Mouse (Mus musculus): ENCODE results near the gene Sptlc2. TPM values are rescaled to one million over a fixed set of nuclear protein-coding genes. Genes with fewer than 3 reads are reported as not detected.

Sptlc2 gene
- polyA plus RNA-seq, 1 experiment, result 44.7 TPM

GRCm38 (mm10) chr12:87368092-87368491 is 20.1 kb downstream of the Sptlc2 start:
- Histone ChIP-seq H3K36me3 (ENCODE audit: control insufficient read depth, insufficient read depth) (peaks cover 44% of the 10 kb centered on the region), H3K79me2 (ENCODE audit: control insufficient read depth, insufficient read depth) (peaks cover 41% of the 10 kb centered on the region), H3ac (ENCODE audit: control insufficient read depth, insufficient read length, low read depth) (no peak overlapping the region), H3K79me3 (ENCODE audit: low read depth) (peaks cover 17% of the 10 kb centered on the region), H3K4me3 (ENCODE audit: insufficient read depth, poor library complexity, severe bottlenecking) (no peak overlapping the region), H3K27me3 (ENCODE audit: control insufficient read depth, insufficient read depth, insufficient read length) (no peaks in the 10 kb centered on the region)
- TF ChIP-seq USF1 (IDR thresholded peaks at IDR 0.05; ENCODE audit: low read depth), result no peak
- TF ChIP-seq CTCF (IDR thresholded peaks at IDR 0.05; ENCODE audit: control insufficient read depth, insufficient read depth, insufficient read length), result no peak
- TF ChIP-seq FOSL1 (IDR thresholded peaks at IDR 0.05; ENCODE audit: insufficient read depth, low read length, poor library complexity, severe bottlenecking), result no peak
- no peak for TF ChIP-seq MAX (IDR thresholded peaks at IDR 0.05)
- no peak for TF ChIP-seq MYOD1 (IDR thresholded peaks at IDR 0.05; ENCODE audit: control insufficient read depth, insufficient read length, low read depth)
- TF ChIP-seq MYOG (IDR thresholded peaks at IDR 0.05; ENCODE audit: control insufficient read depth, extremely low read depth, insufficient read length), result no peak
- TF ChIP-seq CEBPB (IDR thresholded peaks at IDR 0.05; ENCODE audit: low read depth), result no peak

- peaks cover 36% of the 10 kb centered on the region for H3K79me2 ChIP-seq (ENCODE audit: control insufficient read depth, insufficient read depth)
- H3K4me3 ChIP-seq (ENCODE audit: insufficient read depth, poor library complexity, severe bottlenecking), result no peak overlapping the region
- H3ac ChIP-seq (ENCODE audit: control insufficient read depth, insufficient read length, low read depth), result no peak overlapping the region
- TF ChIP-seq MAX (IDR thresholded peaks at IDR 0.05) (no peak), MYOG (IDR thresholded peaks at IDR 0.05; ENCODE audit: control insufficient read depth, extremely low read depth, insufficient read length) (no peak)
- peaks cover 10% of the 10 kb centered on the region for H3K79me3 ChIP-seq (ENCODE audit: low read depth)
- peaks cover 61% of the 10 kb centered on the region for H3K36me3 ChIP-seq (ENCODE audit: control insufficient read depth, insufficient read depth)
- no peaks in the 10 kb centered on the region for H3K27me3 ChIP-seq (ENCODE audit: control insufficient read depth, insufficient read depth, insufficient read length)
Observed at GRCm38 (mm10) chr12:87365676-87366075, 22.5 kb downstream of the Sptlc2 start.

GRCm38 (mm10) chr12:87362111-87362510 is 26.0 kb downstream of the Sptlc2 start:
- Histone ChIP-seq H3ac (ENCODE audit: control insufficient read depth, insufficient read length, low read depth) (no peak overlapping the region), H3K79me2 (ENCODE audit: control insufficient read depth, insufficient read depth) (peaks cover 41% of the 10 kb centered on the region), H3K79me3 (ENCODE audit: low read depth) (peaks cover 5% of the 10 kb centered on the region), H3K36me3 (ENCODE audit: control insufficient read depth, insufficient read depth) (peaks cover 48% of the 10 kb centered on the region), H3K27me3 (ENCODE audit: control insufficient read depth, insufficient read depth, insufficient read length) (no peaks in the 10 kb centered on the region), H3K4me3 (ENCODE audit: insufficient read depth, poor library complexity, severe bottlenecking) (no peak overlapping the region)
- no peak for TF ChIP-seq MYOD1 (IDR thresholded peaks at IDR 0.05; ENCODE audit: control insufficient read depth, insufficient read length, low read depth)
- no peak for TF ChIP-seq USF1 (IDR thresholded peaks at IDR 0.05; ENCODE audit: low read depth)
- TF ChIP-seq CEBPB (IDR thresholded peaks at IDR 0.05; ENCODE audit: low read depth), result no peak
- TF ChIP-seq FOSL1 (IDR thresholded peaks at IDR 0.05; ENCODE audit: insufficient read depth, low read length, poor library complexity, severe bottlenecking), result no peak
- no peak for TF ChIP-seq CTCF (IDR thresholded peaks at IDR 0.05; ENCODE audit: control insufficient read depth, insufficient read depth, insufficient read length)
- TF ChIP-seq MAX (IDR thresholded peaks at IDR 0.05), result no peak
- TF ChIP-seq MYOG (IDR thresholded peaks at IDR 0.05; ENCODE audit: control insufficient read depth, extremely low read depth, insufficient read length), result no peak

GRCm38 (mm10) chr12:87348029-87348428 is 40.1 kb downstream of the Sptlc2 start:
- no peaks in the 10 kb centered on the region for H3K27me3 ChIP-seq (ENCODE audit: control insufficient read depth, insufficient read depth, insufficient read length)
- H3K4me3 ChIP-seq (ENCODE audit: insufficient read depth, poor library complexity, severe bottlenecking), result no peak overlapping the region
- no peaks in the 10 kb centered on the region for H3K79me3 ChIP-seq (ENCODE audit: low read depth)
- peaks cover 45% of the 10 kb centered on the region for H3K36me3 ChIP-seq (ENCODE audit: control insufficient read depth, insufficient read depth)
- no peak overlapping the region for H3ac ChIP-seq (ENCODE audit: control insufficient read depth, insufficient read length, low read depth)
- TF ChIP-seq CTCF (IDR thresholded peaks at IDR 0.05; ENCODE audit: control insufficient read depth, insufficient read depth, insufficient read length), result no peak
- TF ChIP-seq MYOD1 (IDR thresholded peaks at IDR 0.05; ENCODE audit: control insufficient read depth, insufficient read length, low read depth), result no peak
- TF ChIP-seq CEBPB (IDR thresholded peaks at IDR 0.05; ENCODE audit: low read depth), result no peak
- no peak for TF ChIP-seq USF1 (IDR thresholded peaks at IDR 0.05; ENCODE audit: low read depth)
- no peak for TF ChIP-seq MYOG (IDR thresholded peaks at IDR 0.05; ENCODE audit: control insufficient read depth, extremely low read depth, insufficient read length)
- TF ChIP-seq FOSL1 (IDR thresholded peaks at IDR 0.05; ENCODE audit: insufficient read depth, low read length, poor library complexity, severe bottlenecking), result no peak
- TF ChIP-seq MAX (IDR thresholded peaks at IDR 0.05), result no peak
- no peaks in the 10 kb centered on the region for H3K79me2 ChIP-seq (ENCODE audit: control insufficient read depth, insufficient read depth)

- peaks cover 47% of the 10 kb centered on the region for H3K36me3 ChIP-seq (ENCODE audit: control insufficient read depth, insufficient read depth)
- H3K4me3 ChIP-seq (ENCODE audit: insufficient read depth, poor library complexity, severe bottlenecking), result no peak overlapping the region
- H3ac ChIP-seq (ENCODE audit: control insufficient read depth, insufficient read length, low read depth), result no peak overlapping the region
- H3K27me3 ChIP-seq (ENCODE audit: control insufficient read depth, insufficient read depth, insufficient read length), result no peaks in the 10 kb centered on the region
- TF ChIP-seq MAX (IDR thresholded peaks at IDR 0.05) (no peak), FOSL1 (IDR thresholded peaks at IDR 0.05; ENCODE audit: insufficient read depth, low read length, poor library complexity, severe bottlenecking) (no peak), USF1 (IDR thresholded peaks at IDR 0.05; ENCODE audit: low read depth) (no peak), CTCF (IDR thresholded peaks at IDR 0.05; ENCODE audit: control insufficient read depth, insufficient read depth, insufficient read length) (no peak), MYOG (IDR thresholded peaks at IDR 0.05; ENCODE audit: control insufficient read depth, extremely low read depth, insufficient read length) (no peak), MYOD1 (IDR thresholded peaks at IDR 0.05; ENCODE audit: control insufficient read depth, insufficient read length, low read depth) (no peak), CEBPB (IDR thresholded peaks at IDR 0.05; ENCODE audit: low read depth) (no peak)
- H3K79me2 ChIP-seq (ENCODE audit: control insufficient read depth, insufficient read depth), result no peaks in the 10 kb centered on the region
- H3K79me3 ChIP-seq (ENCODE audit: low read depth), result no peaks in the 10 kb centered on the region
Observed at GRCm38 (mm10) chr12:87347511-87347910, 40.6 kb downstream of the Sptlc2 start.

GRCm38 (mm10) chr12:87343084-87343605 is 45.0 kb downstream of the Sptlc2 start:
- H3K27me3 ChIP-seq (ENCODE audit: control insufficient read depth, insufficient read depth, insufficient read length), result no peaks in the 10 kb centered on the region
- no peaks in the 10 kb centered on the region for H3K79me3 ChIP-seq (ENCODE audit: low read depth)
- no peak overlapping the region for H3K4me3 ChIP-seq (ENCODE audit: insufficient read depth, poor library complexity, severe bottlenecking)
- no peak overlapping the region for H3ac ChIP-seq (ENCODE audit: control insufficient read depth, insufficient read length, low read depth)
- TF ChIP-seq MYOD1 (IDR thresholded peaks at IDR 0.05; ENCODE audit: control insufficient read depth, insufficient read length, low read depth), result no peak
- TF ChIP-seq CTCF (IDR thresholded peaks at IDR 0.05; ENCODE audit: control insufficient read depth, insufficient read depth, insufficient read length), result no peak
- TF ChIP-seq USF1 (IDR thresholded peaks at IDR 0.05; ENCODE audit: low read depth), result no peak
- no peak for TF ChIP-seq MYOG (IDR thresholded peaks at IDR 0.05; ENCODE audit: control insufficient read depth, extremely low read depth, insufficient read length)
- TF ChIP-seq FOSL1 (IDR thresholded peaks at IDR 0.05; ENCODE audit: insufficient read depth, low read length, poor library complexity, severe bottlenecking), result no peak
- TF ChIP-seq CEBPB (IDR thresholded peaks at IDR 0.05; ENCODE audit: low read depth), result no peak
- no peak for TF ChIP-seq MAX (IDR thresholded peaks at IDR 0.05)
- no peaks in the 10 kb centered on the region for H3K79me2 ChIP-seq (ENCODE audit: control insufficient read depth, insufficient read depth)
- peaks cover 65% of the 10 kb centered on the region for H3K36me3 ChIP-seq (ENCODE audit: control insufficient read depth, insufficient read depth)
